Comparison of ENCODE assay signal across 10 mouse cellular contexts in the genomic region with DNA sequence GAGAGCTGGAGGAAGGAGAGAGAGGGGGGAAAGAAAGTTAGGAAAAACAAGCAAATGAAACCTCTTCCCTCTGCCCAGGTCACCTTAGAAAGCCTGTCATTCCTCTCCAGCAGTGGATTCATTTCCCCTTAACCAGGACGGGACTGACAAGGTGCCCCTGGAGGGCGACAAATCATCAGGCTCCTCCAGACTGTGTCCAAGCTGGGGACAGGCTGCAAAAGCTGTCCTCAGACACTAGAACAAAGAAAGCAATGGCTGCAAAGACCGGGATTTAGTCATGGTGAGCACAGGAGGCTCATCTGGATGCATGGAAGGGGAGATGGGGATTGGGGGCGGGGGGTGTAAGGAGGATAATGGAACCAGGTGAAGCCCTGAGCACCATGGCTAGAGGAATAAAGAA.
A peak's percentile ranks its signal among the peaks of the same experiment; 100 is the strongest.
DNase-seq lines count a peak whose midpoint lies in the region; ATAC-seq lines count a peak whose summit lies in the region.
"Had no signal": no experiment of that assay in that cellular context is flagged by ENCODE, and none has a peak within 500 bp of the region (broad histone marks: within the 10 kb centered on the region; RNA-seq: fewer than 3 reads in every experiment).

No protein-coding gene starts in this region.

- H3K4me2 ChIP-seq in heart, embryonic 12.5 days, result no peak overlapping the region
- H3K4me2 ChIP-seq: liver, embryonic 15.5 days had no signal

- H3K9me3 ChIP-seq in heart, embryonic 12.5 days (replicated peaks), result peaks cover 6% of the 10 kb centered on the region; the same call in 1 of the 2 replicates
- H3K9me3 ChIP-seq: liver, embryonic 15.5 days had no signal

- H3K4me3 ChIP-seq in heart, embryonic 12.5 days, result no peak overlapping the region
- H3K4me3 ChIP-seq: liver, embryonic 15.5 days had no signal

- H3K4me1 ChIP-seq in heart, embryonic 12.5 days (replicated peaks), result no peaks in the 10 kb centered on the region
- H3K4me1 ChIP-seq: liver, embryonic 15.5 days had no signal

- ATAC-seq in heart, embryonic 12.5 days (ENCODE audit: insufficient number of reproducible peaks, low FRiP score), result no peak
- ATAC-seq in CD4-positive, CD25-positive, alpha-beta regulatory T cell, adult 4 months, result no peak

- H3K27me3 ChIP-seq in heart, embryonic 12.5 days (replicated peaks), result no peaks in the 10 kb centered on the region
- H3K27me3 ChIP-seq: liver, embryonic 15.5 days had no signal

- WGBS in heart, embryonic 12.5 days, result 40% methylated on average over 4 of the region's 4 CpGs

- H3K27ac ChIP-seq in heart, embryonic 12.5 days (ENCODE audit: poor library complexity, severe bottlenecking), result no peak overlapping the region
- H3K27ac ChIP-seq: liver, embryonic 15.5 days had no signal

- DNase-seq in heart, adult 8-10 months (ENCODE audit: low spot score), result peak; percentile 10
- peak; percentile 4 for DNase-seq in lung, postnatal 14 days
- DNase-seq in lung, adult 18-20 months, result no peak
- DNase-seq in embryo, embryonic 11 days, result peak; percentile 61
- DNase-seq in retina, postnatal 1 day, result peak; percentile 61
- no peak for DNase-seq in layer of hippocampus, adult 8-10 months (ENCODE audit: low spot score in 2 of 2)

- H3K9ac ChIP-seq in heart, embryonic 12.5 days, result no peak overlapping the region
- H3K9ac ChIP-seq: liver, embryonic 15.5 days had no signal

- H3K36me3 ChIP-seq in heart, embryonic 12.5 days, result no peaks in the 10 kb centered on the region; the same call in 1 of the 2 replicates
- H3K36me3 ChIP-seq: G1E; liver, embryonic 15.5 days had no signal

Comparison
In these comparisons a context has a peak if more than half of its experiments do, and no peak if none do; other contexts are left out.
1. DNase-seq: peak in heart, adult 8-10 months (single experiment), lung, postnatal 14 days (single experiment), embryo, embryonic 11 days (single experiment) and retina, postnatal 1 day (single experiment); none in lung, adult 18-20 months (0 of 2) and layer of hippocampus, adult 8-10 months (0 of 2).